Mouse (Mus musculus) hindbrain, postnatal 0 days (tissue): ENCODE measurements at regions not wholly inside any gene's neighbourhood (a gene's known extent, or its start where the extent isn't known, plus 50 kb on each side); places are given as distances from the start of the nearest gene placed in this dataset.

Source experiments
- ATAC-seq: fragments of 200-750 bp; cut with Nextera tagmentation; 2 replicates; pipeline ENCODE4 v1.8.0; 2017; ENCODE audit warnings: mild to moderate bottlenecking, moderate TSS enrichment, moderate library complexity
- DNase-seq: peaks from one replicate; pipeline ENCODE4 v3.0.0-alpha.2; 2015; ENCODE audit warnings: low spot score
- H3K27ac ChIP-seq: fragments of 300-500 bp; sonication (generic); 2 replicates; pipeline ENCODE4 v1.5.1; 2014; ENCODE audit warnings: mild to moderate bottlenecking
- H3K27me3 ChIP-seq: fragments of 300-500 bp; sonication (generic); 2 replicates; pipeline ENCODE4 v1.6.1; 2014; ENCODE audit warnings: low read length, mixed read lengths; ENCODE audit not compliant: insufficient read depth
- H3K36me3 ChIP-seq: fragments of 300-500 bp; sonication (generic); 2 replicates; pipeline ENCODE4 v1.6.1; 2014; ENCODE audit warnings: low read length, mixed read lengths; ENCODE audit not compliant: insufficient read depth
- H3K4me1 ChIP-seq: fragments of 300-500 bp; sonication (generic); 2 replicates; pipeline ENCODE4 v1.6.1; 2014; ENCODE audit warnings: antibody characterized with exemption, low read length, mixed read lengths; ENCODE audit not compliant: insufficient read depth
- H3K4me2 ChIP-seq: fragments of 300-500 bp; sonication (generic); 2 replicates; pipeline ENCODE4 v1.6.1; 2014; ENCODE audit warnings: low read depth, mild to moderate bottlenecking, low read length, moderate library complexity, mixed read lengths
- H3K4me3 ChIP-seq: fragments of 300-500 bp; sonication (generic); 2 replicates; pipeline ENCODE4 v1.5.1; 2014; ENCODE audit warnings: low read length
- H3K9ac ChIP-seq: fragments of 300-500 bp; sonication (generic); replicated peaks from 2 replicates; pipeline ENCODE4 v1.6.1; 2014; ENCODE audit warnings: mild to moderate bottlenecking, low read length, moderate library complexity, mixed read lengths
- H3K9me3 ChIP-seq: fragments of 300-500 bp; sonication (generic); 2 replicates; pipeline ENCODE4 v1.6.1; 2016; ENCODE audit warnings: low read length, mixed read lengths
- CTCF ChIP-seq: IDR thresholded peaks from 2 replicates; pipeline ENCODE4 v1.5.1; 2016; ENCODE audit warnings: antibody characterized with exemption, control low read depth, low read depth
- WGBS: fragments of 180-500 bp; shearing (Covaris S2); extraction: QIAGEN DNeasy Blood & Tissue Kit; methylation state at CpG from one replicate; pipeline ENCODE4 v1.1.7; 2014; 5-methylcytosine and 5-hydroxymethylcytosine counted together

- H3K27me3 ChIP-seq: no peaks in the 10 kb centered on the region
- no peak overlapping the region for H3K9ac ChIP-seq
- H3K4me3 ChIP-seq: no peak overlapping the region
- no peak for TF ChIP-seq CTCF
- no peaks in the 10 kb centered on the region for H3K36me3 ChIP-seq
- no peak overlapping the region for H3K27ac ChIP-seq
- no peak for ATAC-seq
- 71% methylated on average over 5 of the region's 5 CpGs for WGBS
- no peaks in the 10 kb centered on the region for H3K9me3 ChIP-seq
- no peak for DNase-seq
- H3K4me2 ChIP-seq: no peak overlapping the region
- H3K4me1 ChIP-seq: no peaks in the 10 kb centered on the region
Observed at GRCm38 (mm10) chr10:93402689-93403509, 50.3 kb upstream of the Lta4h start.
